Mouse (Mus musculus): Measurements from ENCODE around the gene Rnasek. TPM values are rescaled to one million over a fixed set of nuclear protein-coding genes. Genes with fewer than 3 reads are reported as not detected.
A peak's percentile ranks its signal among the peaks of the same experiment; 100 is the strongest.

Gene Rnasek
- total RNA-seq, 2 experiments from 2014 or later, result 96.0 to 96.9 TPM

GRCm38 (mm10) chr11:70238591-70239440, 826 bp downstream of the Rnasek start:
- DNase-seq, result no peak
- intact Hi-C loops (cut with DNase I; ENCODE audit: low total_unique reads), result no loop called here

GRCm38 (mm10) chr11:70237457-70238167, 2.0 kb downstream of the Rnasek start, which contains the start of gene 0610010K14Rik:
TSS of gene 0610010K14Rik (minus strand) at chr11:70237914.
- intact Hi-C loops (cut with DNase I; ENCODE audit: low total_unique reads), result no loop called here

GRCm38 (mm10) chr11:70236717-70237116, 2.9 kb downstream of the Rnasek start:
- DNase-seq, result no peak
- intact Hi-C loops (cut with DNase I; ENCODE audit: low total_unique reads), result no loop called here

More at GRCm38 (mm10) chr11:70237457-70238167, 2.0 kb downstream of the Rnasek start, which contains the start of gene 0610010K14Rik:
- DNase-seq, result peak; percentile 98

GRCm38 (mm10) chr11:70235254-70235900, 4.3 kb downstream of the Rnasek start:
- DNase-seq, result no peak
- intact Hi-C loops (cut with DNase I; ENCODE audit: low total_unique reads), result no loop called here

GRCm38 (mm10) chr11:70234497-70234896, 5.1 kb downstream of the Rnasek start:
- intact Hi-C loops (cut with DNase I; ENCODE audit: low total_unique reads), result no loop called here
- no peak for DNase-seq

GRCm38 (mm10) chr11:70234037-70234436, 5.6 kb downstream of the Rnasek start:
- no peak for DNase-seq
- intact Hi-C loops (cut with DNase I; ENCODE audit: low total_unique reads), result no loop called here

GRCm38 (mm10) chr11:70233016-70233415, 6.6 kb downstream of the Rnasek start:
- intact Hi-C loops (cut with DNase I; ENCODE audit: low total_unique reads), result no loop called here
- DNase-seq, result no peak

- no peak for DNase-seq
- intact Hi-C loops (cut with DNase I; ENCODE audit: low total_unique reads), result no loop called here
These were observed 7.1 kb downstream of the Rnasek start for GRCm38 (mm10) chr11:70232546-70232945.

- intact Hi-C loops (cut with DNase I; ENCODE audit: low total_unique reads), result no loop called here
These were observed 9.4 kb downstream of the Rnasek start for GRCm38 (mm10) chr11:70230239-70230727.

GRCm38 (mm10) chr11:70229260-70230010, 10.2 kb downstream of the Rnasek start, which contains the start of gene Bcl6b:
TSS of gene Bcl6b (minus strand) at chr11:70229798.
- no peak for DNase-seq
- intact Hi-C loops (cut with DNase I; ENCODE audit: low total_unique reads), result no loop called here

More at GRCm38 (mm10) chr11:70230239-70230727, 9.4 kb downstream of the Rnasek start:
- peak; percentile 90 for DNase-seq

GRCm38 (mm10) chr11:70228828-70229227, 10.8 kb downstream of the Rnasek start:
- intact Hi-C loops (cut with DNase I; ENCODE audit: low total_unique reads), result no loop called here
- peak; percentile 81 for DNase-seq

- intact Hi-C loops (cut with DNase I; ENCODE audit: low total_unique reads), result no loop called here
- DNase-seq, result no peak
These were observed 11.9 kb downstream of the Rnasek start for GRCm38 (mm10) chr11:70227661-70228245.

- intact Hi-C loops (cut with DNase I; ENCODE audit: low total_unique reads), result no loop called here
- no peak for DNase-seq
These were observed 12.5 kb downstream of the Rnasek start for GRCm38 (mm10) chr11:70227126-70227525.

GRCm38 (mm10) chr11:70226602-70226890, 13.1 kb downstream of the Rnasek start:
- intact Hi-C loops (cut with DNase I; ENCODE audit: low total_unique reads), result no loop called here
- no peak for DNase-seq

GRCm38 (mm10) chr11:70225798-70226601, 13.6 kb downstream of the Rnasek start:
- intact Hi-C loops (cut with DNase I; ENCODE audit: low total_unique reads), result no loop called here
- DNase-seq, result no peak

- intact Hi-C loops (cut with DNase I; ENCODE audit: low total_unique reads), result no loop called here
- no peak for DNase-seq
These were observed 15.9 kb downstream of the Rnasek start for GRCm38 (mm10) chr11:70223724-70224123.

- DNase-seq, result no peak
- intact Hi-C loops (cut with DNase I; ENCODE audit: low total_unique reads), result no loop called here
These were observed 17.8 kb downstream of the Rnasek start for GRCm38 (mm10) chr11:70221603-70222500.

Data from gastrocnemius, postnatal 14 days (tissue).